Mouse (Mus musculus): ENCODE data around the gene Ubqln4. TPM values are rescaled to one million over a fixed set of nuclear protein-coding genes. Genes with fewer than 3 reads are reported as not detected.

Ubqln4 gene
- total and polyA plus RNA-seq, 3 experiments: 43.6 to 171 (median 83.0) TPM

DNA sequence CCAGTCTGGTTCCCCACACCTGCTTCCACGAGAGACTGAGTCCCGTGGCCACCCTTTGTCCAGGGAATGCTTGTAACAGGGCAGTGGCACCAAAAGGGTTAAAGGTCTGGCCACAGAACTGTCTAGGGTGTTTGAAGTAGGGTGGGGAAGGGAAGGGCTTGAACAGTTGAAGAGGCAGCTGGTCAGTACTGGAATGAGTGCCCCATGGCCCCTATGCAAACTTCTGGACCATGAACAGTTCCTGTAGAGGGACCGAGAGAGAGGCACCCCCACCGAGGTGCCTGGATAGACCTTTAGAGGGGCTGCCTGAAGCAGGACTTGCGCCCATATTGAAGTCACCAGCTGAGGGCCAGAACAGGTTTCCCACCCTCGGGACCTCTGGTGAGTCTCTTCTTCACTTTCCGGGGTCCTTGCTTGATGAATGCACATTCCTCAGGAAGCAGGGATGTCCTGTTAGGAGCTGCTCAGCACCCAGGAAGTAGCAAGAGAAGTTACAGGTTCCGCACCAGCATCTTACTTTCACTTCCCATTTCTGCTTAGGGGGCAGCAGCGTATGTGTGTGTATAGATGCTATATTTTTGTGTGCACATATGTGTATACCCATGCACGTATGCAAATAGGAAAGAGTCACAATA, 39.5 kb downstream of the Ubqln4 start:
- peak; percentile 82 for DNase-seq (ENCODE audit: low read depth, low spot score)
- Histone ChIP-seq H3K27me3 (ENCODE audit: control insufficient read depth in 1 of 2, insufficient read depth in 2 of 2, low read length in 2 of 2) (no peaks in the 10 kb centered on the region), H3K79me2 (ENCODE audit: control insufficient read depth, insufficient read depth, low read length, poor library complexity) (no peaks in the 10 kb centered on the region; the same call in 1 of the 2 replicates), H3K27ac (ENCODE audit: control insufficient read depth, low read depth, low read length) (peak overlapping the region; percentile 36), H3K9ac (ENCODE audit: control insufficient read depth, low read depth, low read length, poor library complexity, severe bottlenecking) (peak overlapping the region; percentile 65), H3K9me3 (replicated peaks; ENCODE audit: insufficient read depth, low read length) (no peaks in the 10 kb centered on the region), H3K36me3 (ENCODE audit: control insufficient read depth in 1 of 2, insufficient read depth in 2 of 2, low read length in 2 of 2) (peaks cover 0 to 4% of the 10 kb centered on the region in 2 experiments; a peak in 2 of 4 replicates), H3K4me1 (ENCODE audit: control insufficient read depth in 1 of 2, insufficient read depth in 2 of 2, low read length in 2 of 2) (peaks cover 0 to 20% of the 10 kb centered on the region in 2 experiments; a peak in 2 of 4 replicates), H3K4me3 (ENCODE audit: control insufficient read depth in 1 of 2, insufficient read depth in 1 of 2, low read depth in 2 of 2, low read length in 2 of 2) (peak overlapping the region; percentile 77 to 86)
- no peak for TF ChIP-seq USF1 (IDR thresholded peaks at IDR 0.05; ENCODE audit: low read depth, low read length)
- peak; percentile 6; the same call in 1 of the 2 replicates for TF ChIP-seq ETS1 (IDR thresholded peaks at IDR 0.05; ENCODE audit: low read depth, low read length)
- TF ChIP-seq CHD1 (IDR thresholded peaks at IDR 0.05; ENCODE audit: low read depth, low read length): no peak
- TF ChIP-seq SIN3A (IDR thresholded peaks at IDR 0.05; ENCODE audit: low read length): peak; percentile 41; the same call in 1 of the 2 replicates
- no peak for TF ChIP-seq ZC3H11A (IDR thresholded peaks at IDR 0.05; ENCODE audit: low read depth, low read length)
- no peak for TF ChIP-seq ZKSCAN1 (IDR thresholded peaks at IDR 0.05; ENCODE audit: low read depth, low read length)
- TF ChIP-seq CTCF (IDR thresholded peaks at IDR 0.05 in 2 of 3, conservative IDR thresholded peaks at IDR 0.05 in 1 of 3; ENCODE audit: control insufficient read depth in 1 of 3, insufficient read depth in 1 of 3, low read depth in 2 of 3, low read length in 3 of 3, poor library complexity in 1 of 3, severe bottlenecking in 1 of 3): no peak; a peak in 1 of 6 replicates
- no peak for TF ChIP-seq BHLHE40 (IDR thresholded peaks at IDR 0.05; ENCODE audit: borderline replicate concordance, low read depth, low read length)
- no peak for TF ChIP-seq GATA1 (IDR thresholded peaks at IDR 0.05; ENCODE audit: low read depth, low read length)
- no peak for TF ChIP-seq NELFE (IDR thresholded peaks at IDR 0.05; ENCODE audit: low read depth, low read length)
- TF ChIP-seq TAL1 (IDR thresholded peaks at IDR 0.05; ENCODE audit: low read length): no peak
- no peak for TF ChIP-seq GABPA (IDR thresholded peaks at IDR 0.05; ENCODE audit: low read depth, low read length)
- TF ChIP-seq POLR2AphosphoS2 (IDR thresholded peaks at IDR 0.05; ENCODE audit: low read length): no peak
- TF ChIP-seq UBTF (IDR thresholded peaks at IDR 0.05; ENCODE audit: borderline replicate concordance, insufficient read depth, low read depth, low read length): no peak
- TF ChIP-seq MYB (IDR thresholded peaks at IDR 0.05; ENCODE audit: low read depth, low read length): no peak
- no peak; the same call in none of the 2 replicates for TF ChIP-seq MXI1 (IDR thresholded peaks at IDR 0.05; ENCODE audit: low read depth, low read length)
- TF ChIP-seq RAD21 (IDR thresholded peaks at IDR 0.05; ENCODE audit: low read depth, low read length): no peak
- TF ChIP-seq POLR2AphosphoS5 (IDR thresholded peaks at IDR 0.05; ENCODE audit: borderline replicate concordance, low read depth, low read length): no peak
- no peak for TF ChIP-seq CHD2 (IDR thresholded peaks at IDR 0.05; ENCODE audit: low read length)
- no peak for TF ChIP-seq KAT2A (conservative IDR thresholded peaks at IDR 0.05; ENCODE audit: low read depth, low read length)
- TF ChIP-seq SMC3 (IDR thresholded peaks at IDR 0.05; ENCODE audit: low read depth, low read length): peak; percentile 16; the same call in 1 of the 2 replicates
- TF ChIP-seq ELF1 (IDR thresholded peaks at IDR 0.05; ENCODE audit: low read depth, low read length): peak; percentile 77
- no peak for TF ChIP-seq MAX (IDR thresholded peaks at IDR 0.05; ENCODE audit: low read length)
- no peak for TF ChIP-seq NRF1 (IDR thresholded peaks at IDR 0.05; ENCODE audit: insufficient read depth, low read depth, low read length, poor library complexity, severe bottlenecking)
- no peak for TF ChIP-seq ZNF384 (IDR thresholded peaks at IDR 0.05; ENCODE audit: low read depth, low read length)
- TF ChIP-seq ZMIZ1 (IDR thresholded peaks at IDR 0.05; ENCODE audit: low read depth, low read length): no peak
- no peak for TF ChIP-seq EP300 (IDR thresholded peaks at IDR 0.05; ENCODE audit: low read depth in 1 of 2, low read length in 2 of 2)
- TF ChIP-seq JUND (IDR thresholded peaks at IDR 0.05; ENCODE audit: low read depth, low read length): no peak
- peak; percentile 16; the same call in 1 of the 2 replicates for TF ChIP-seq HCFC1 (IDR thresholded peaks at IDR 0.05; ENCODE audit: low read depth, low read length)
- no peak for TF ChIP-seq E2F4 (IDR thresholded peaks at IDR 0.05; ENCODE audit: borderline replicate concordance, low read depth, low read length)
- no peak for TF ChIP-seq MYC (IDR thresholded peaks at IDR 0.05; ENCODE audit: low read depth, low read length)
- TF ChIP-seq POLR2A (IDR thresholded peaks at IDR 0.05; ENCODE audit: control insufficient read depth in 1 of 2, insufficient read depth in 1 of 2, low read depth in 1 of 2, low read length in 2 of 2, poor library complexity in 1 of 2): peak; percentile 25 to 29; a peak in 1 of 4 replicates
- no peak for TF ChIP-seq MAFK (IDR thresholded peaks at IDR 0.05; ENCODE audit: borderline replicate concordance, low read depth, low read length)
- TF ChIP-seq MEF2A (IDR thresholded peaks at IDR 0.05; ENCODE audit: extremely low read depth, insufficient replicate concordance, low read depth, low read length, poor library complexity, severe bottlenecking): no peak
- no peak for TF ChIP-seq TBP (IDR thresholded peaks at IDR 0.05; ENCODE audit: low read depth, low read length)
- no peak for TF ChIP-seq RCOR1 (IDR thresholded peaks at IDR 0.05; ENCODE audit: low read depth, low read length)
- TF ChIP-seq USF2 (IDR thresholded peaks at IDR 0.05; ENCODE audit: borderline replicate concordance in 1 of 2, insufficient read depth in 1 of 2, low read depth in 1 of 2, low read length in 2 of 2): no peak

All from MEL (cell line).